Mouse (Mus musculus) liver, embryonic 12.5 days (tissue): ENCODE measurements around the gene Nnat. TPM values are rescaled to one million over a fixed set of nuclear protein-coding genes. Genes with fewer than 3 reads are reported as not detected.
"Not testable (repeated sequence)": the region's sequence is repeated elsewhere in the genome, so short reads cannot be mapped to it uniquely, and the experiment has no call there.

Experiments used
- ATAC-seq: fragments of 200-750 bp; cut with Nextera tagmentation; 2 replicates; pipeline ENCODE4 v1.8.0; 2017; ENCODE audit warnings: moderate number of reproducible peaks, mild to moderate bottlenecking, moderate library complexity
- H3K27ac ChIP-seq: fragments of 300-500 bp; sonication (generic); 2 replicates; pipeline ENCODE4 v1.5.1; 2016; ENCODE audit warnings: mild to moderate bottlenecking
- H3K27me3 ChIP-seq: fragments of 300-500 bp; sonication (generic); replicated peaks from 2 replicates; pipeline ENCODE4 v1.6.1; 2016; ENCODE audit warnings: mild to moderate bottlenecking, moderate library complexity
- H3K36me3 ChIP-seq: fragments of 300-500 bp; sonication (generic); 2 replicates; pipeline ENCODE4 v1.6.1; 2016; ENCODE audit warnings: mild to moderate bottlenecking, moderate library complexity
- H3K4me1 ChIP-seq: fragments of 300-500 bp; sonication (generic); 2 replicates; pipeline ENCODE4 v1.6.1; 2016
- H3K4me2 ChIP-seq: fragments of 300-500 bp; sonication (generic); 2 replicates; pipeline ENCODE4 v1.6.1; 2016; ENCODE audit warnings: mild to moderate bottlenecking, moderate library complexity
- H3K4me3 ChIP-seq: fragments of 300-500 bp; sonication (generic); 2 replicates; pipeline ENCODE4 v1.5.1; 2016; ENCODE audit warnings: mild to moderate bottlenecking, moderate library complexity
- H3K9ac ChIP-seq: fragments of 300-500 bp; sonication (generic); 2 replicates; pipeline ENCODE4 v1.6.1; 2016; ENCODE audit warnings: mild to moderate bottlenecking, moderate library complexity
- H3K9me3 ChIP-seq: fragments of 300-500 bp; sonication (generic); replicated peaks from 2 replicates; pipeline ENCODE4 v1.6.1; 2016; ENCODE audit warnings: mild to moderate bottlenecking, moderate library complexity
- WGBS: fragments of 180-500 bp; shearing (Covaris S2); methylation state at CpG from one replicate; pipeline ENCODE4 v1.1.7; 2016; ENCODE audit not compliant: insufficient replicate concordance; 5-methylcytosine and 5-hydroxymethylcytosine counted together
- polyA plus RNA-seq: library from polyadenylated mRNA; unstranded; fragments of >200 nt; fragmentation: Nextera tagmentation; extraction: Ambion mirVana; gene quantifications from 2 replicates; pipeline ENCODE4 v1.2.1, GENCODE M21; 2016

Gene Nnat
- polyA plus RNA-seq, 1 experiment from 2014 or later, result 79.0 TPM

- 61% methylated on average over 11 of the region's 11 CpGs for WGBS
- no peak for ATAC-seq
- H3K27me3 ChIP-seq, result peaks cover 15% of the 10 kb centered on the region
- H3K9ac ChIP-seq, result peak overlapping the region; percentile 86
- H3K4me1 ChIP-seq, result peaks cover 25% of the 10 kb centered on the region
- peaks cover under 1% of the 10 kb centered on the region; the same call in 1 of the 2 replicates for H3K36me3 ChIP-seq
- no peaks in the 10 kb centered on the region for H3K9me3 ChIP-seq
- peak overlapping the region; percentile 88 for H3K4me2 ChIP-seq
- 0 out of 2 replicates have a peak overlapping the region, but pooled peaks have one; percentile 75 for H3K27ac ChIP-seq
- peak overlapping the region; percentile 85 for H3K4me3 ChIP-seq
Measured at GRCm38 (mm10) chr2:157567235-157567961, 7.5 kb downstream of the Nnat start.

GRCm38 (mm10) chr2:157568881-157569280 is 9.0 kb downstream of the Nnat start:
- Histone ChIP-seq H3K27me3 (0 out of 2 replicates have a peak, but pooled peaks cover 8% of the 10 kb centered on the region), H3K4me2 (no peak overlapping the region), H3K4me3 (no peak overlapping the region), H3K9me3 (no peaks in the 10 kb centered on the region), H3K27ac (no peak overlapping the region), H3K9ac (no peak overlapping the region), H3K4me1 (peaks cover 19% of the 10 kb centered on the region), H3K36me3 (no peaks in the 10 kb centered on the region)
- no peak for ATAC-seq
- 24% methylated on average over 2 of the region's 2 CpGs for WGBS

- Histone ChIP-seq H3K27ac (no peak overlapping the region), H3K4me1 (peaks cover 19% of the 10 kb centered on the region), H3K9me3 (no peaks in the 10 kb centered on the region), H3K36me3 (no peaks in the 10 kb centered on the region), H3K9ac (no peak overlapping the region), H3K4me3 (no peak overlapping the region), H3K27me3 (0 out of 2 replicates have a peak, but pooled peaks cover 10% of the 10 kb centered on the region), H3K4me2 (no peak overlapping the region)
- 50% methylated on average over 9 of the region's 9 CpGs for WGBS
- no peak for ATAC-seq
Measured at GRCm38 (mm10) chr2:157569796-157570485, 10.1 kb downstream of the Nnat start.

GRCm38 (mm10) chr2:157571224-157571832 is 11.4 kb downstream of the Nnat start, which contains the start of gene Blcap:
Gene Blcap (minus strand): TSS chr2:157571274.
- 11% methylated on average over 6 of the region's 6 CpGs for WGBS
- Histone ChIP-seq H3K4me2 (no peak within 1 kb of the TSS), H3K4me1 (peaks cover 12% of the 10 kb centered on the region), H3K27me3 (0 out of 2 replicates have a peak, but pooled peaks cover 10% of the 10 kb centered on the region), H3K9me3 (no peaks in the 10 kb centered on the region), H3K9ac (no peak within 1 kb of the TSS), H3K4me3 (no peak within 1 kb of the TSS), H3K27ac (no peak within 1 kb of the TSS), H3K36me3 (no peaks in the 10 kb centered on the region)
- no peak for ATAC-seq

- no peaks in the 10 kb centered on the region for H3K9me3 ChIP-seq
- H3K27ac ChIP-seq, result no peak overlapping the region
- H3K27me3 ChIP-seq, result 0 out of 2 replicates have a peak, but pooled peaks cover 10% of the 10 kb centered on the region
- 56% methylated on average over 2 of the region's 2 CpGs for WGBS
- no peak overlapping the region for H3K9ac ChIP-seq
- H3K36me3 ChIP-seq, result no peaks in the 10 kb centered on the region
- no peak overlapping the region for H3K4me3 ChIP-seq
- no peak for ATAC-seq
- no peak overlapping the region for H3K4me2 ChIP-seq
- no peaks in the 10 kb centered on the region for H3K4me1 ChIP-seq
Measured at GRCm38 (mm10) chr2:157572786-157573185, 12.9 kb downstream of the Nnat start.

- not testable (repeated sequence) for H3K4me1 ChIP-seq, H3K27me3 ChIP-seq, H3K9ac ChIP-seq, H3K36me3 ChIP-seq, H3K9me3 ChIP-seq, ATAC-seq, H3K4me3 ChIP-seq, H3K27ac ChIP-seq, H3K4me2 ChIP-seq
- WGBS, result 36% methylated on average over 7 of the region's 7 CpGs
Measured at GRCm38 (mm10) chr2:157585351-157585750, 25.5 kb downstream of the Nnat start.

GRCm38 (mm10) chr2:157596876-157597566 is 37.1 kb downstream of the Nnat start:
- H3K9me3 ChIP-seq, result no peaks in the 10 kb centered on the region
- H3K4me2 ChIP-seq, result peak overlapping the region; percentile 65
- peaks cover 13% of the 10 kb centered on the region; the same call in 1 of the 2 replicates for H3K4me1 ChIP-seq
- peak overlapping the region; percentile 59 for H3K9ac ChIP-seq
- peak overlapping the region; percentile 53 for H3K4me3 ChIP-seq
- no peaks in the 10 kb centered on the region for H3K36me3 ChIP-seq
- H3K27ac ChIP-seq, result no peak overlapping the region
- no peaks in the 10 kb centered on the region for H3K27me3 ChIP-seq
- 45% methylated on average over 22 of the region's 22 CpGs for WGBS
- peak; percentile 61 for ATAC-seq

- Histone ChIP-seq H3K4me1 (peaks cover 13% of the 10 kb centered on the region; the same call in 1 of the 2 replicates), H3K4me3 (no peak overlapping the region), H3K36me3 (no peaks in the 10 kb centered on the region), H3K27me3 (peaks cover 13% of the 10 kb centered on the region), H3K27ac (0 out of 2 replicates have a peak overlapping the region, but pooled peaks have one; percentile 25), H3K4me2 (no peak overlapping the region), H3K9me3 (no peaks in the 10 kb centered on the region), H3K9ac (no peak overlapping the region)
- ATAC-seq, result no peak
- 42% methylated on average over 6 of the region's 6 CpGs for WGBS
Measured at GRCm38 (mm10) chr2:157601435-157601839, 41.6 kb downstream of the Nnat start.

- no peak overlapping the region for H3K4me2 ChIP-seq
- peaks cover 16% of the 10 kb centered on the region for H3K27me3 ChIP-seq
- H3K36me3 ChIP-seq, result no peaks in the 10 kb centered on the region
- WGBS, result 8% methylated on average over 18 of the region's 18 CpGs
- no peaks in the 10 kb centered on the region for H3K9me3 ChIP-seq
- no peak overlapping the region for H3K4me3 ChIP-seq
- H3K4me1 ChIP-seq, result peaks cover 6% of the 10 kb centered on the region; the same call in 1 of the 2 replicates
- no peak overlapping the region for H3K9ac ChIP-seq
- no peak overlapping the region for H3K27ac ChIP-seq
- ATAC-seq, result no peak
Measured at GRCm38 (mm10) chr2:157605025-157605675, 45.3 kb downstream of the Nnat start.

GRCm38 (mm10) chr2:157607542-157608236 is 47.8 kb downstream of the Nnat start:
- Histone ChIP-seq H3K9me3 (no peaks in the 10 kb centered on the region), H3K4me3 (no peak overlapping the region), H3K4me1 (no peaks in the 10 kb centered on the region), H3K36me3 (no peaks in the 10 kb centered on the region), H3K9ac (no peak overlapping the region), H3K27ac (no peak overlapping the region), H3K4me2 (no peak overlapping the region), H3K27me3 (peaks cover 19% of the 10 kb centered on the region)
- WGBS, result 43% methylated on average over 9 of the region's 9 CpGs
- no peak for ATAC-seq
